Mouse (Mus musculus): ENCODE data around the gene Fat1. TPM values are rescaled to one million over a fixed set of nuclear protein-coding genes. Genes with fewer than 3 reads are reported as not detected.
A peak's percentile ranks its signal among the peaks of the same experiment; 100 is the strongest.

The Fat1 gene
- polyA plus RNA-seq, 1 experiment from 2014 or later = 8.6 TPM

- ATAC-seq (ENCODE audit: low FRiP score, low TSS enrichment) = no peak
These were observed 831 bp upstream of the Fat1 start for GRCm38 (mm10) chr8:44934416-44934815.

GRCm38 (mm10) chr8:44935741-44936140 is 494 bp downstream of the Fat1 start:
- Histone ChIP-seq H3K4me1 (replicated peaks; ENCODE audit: control insufficient read depth, insufficient read depth) (0 out of 2 replicates have a peak, but pooled peaks cover 2% of the 10 kb centered on the region), H3K4me2 (replicated peaks; ENCODE audit: low read depth) (peak overlapping the region; percentile 75), H3K27me3 (ENCODE audit: control insufficient read depth, insufficient read depth, low read length) (no peaks in the 10 kb centered on the region), H3K4me3 (ENCODE audit: low read depth, low read length) (peak overlapping the region; percentile 78), H3K9ac (ENCODE audit: low read length) (peak overlapping the region; percentile 72), H3K36me3 (ENCODE audit: control insufficient read depth, insufficient read depth, low read length) (no peaks in the 10 kb centered on the region), H3K27ac (replicated peaks) (peak overlapping the region; percentile 96), H3K9me3 (ENCODE audit: control insufficient read depth, low read length) (no peaks in the 10 kb centered on the region)
- under 1% methylated on average over 24 of the region's 24 CpGs for WGBS
- ATAC-seq (ENCODE audit: low FRiP score, low TSS enrichment) (peak; percentile 72), DNase-seq (ENCODE audit: low spot score) (peak; percentile 91)
- TF ChIP-seq EP300 (optimal IDR thresholded peaks at IDR 0.05) (no peak), CTCF (IDR thresholded peaks at IDR 0.05; ENCODE audit: low read depth) (peak; percentile 95)

More at GRCm38 (mm10) chr8:44934416-44934815, 831 bp upstream of the Fat1 start:
- no peak for TF ChIP-seq EP300 (optimal IDR thresholded peaks at IDR 0.05)
- peak overlapping the region; percentile 75 for H3K4me2 ChIP-seq (replicated peaks; ENCODE audit: low read depth)
- no peaks in the 10 kb centered on the region for H3K4me1 ChIP-seq (replicated peaks; ENCODE audit: control insufficient read depth, insufficient read depth)
- no peak for DNase-seq (ENCODE audit: low spot score)
- WGBS = 2% methylated on average over 13 of the region's 13 CpGs
- H3K36me3 ChIP-seq (ENCODE audit: control insufficient read depth, insufficient read depth, low read length) = no peaks in the 10 kb centered on the region
- peak overlapping the region; percentile 78 for H3K4me3 ChIP-seq (ENCODE audit: low read depth, low read length)
- H3K9me3 ChIP-seq (ENCODE audit: control insufficient read depth, low read length) = 0 out of 2 replicates have a peak, but pooled peaks cover 2% of the 10 kb centered on the region
- peak overlapping the region; percentile 96 for H3K27ac ChIP-seq (replicated peaks)
- no peaks in the 10 kb centered on the region for H3K27me3 ChIP-seq (ENCODE audit: control insufficient read depth, insufficient read depth, low read length)
- H3K9ac ChIP-seq (ENCODE audit: low read length) = peak overlapping the region; percentile 72

GRCm38 (mm10) chr8:44936481-44936961 is 1.3 kb downstream of the Fat1 start:
- TF ChIP-seq EP300 (optimal IDR thresholded peaks at IDR 0.05) (no peak), CTCF (IDR thresholded peaks at IDR 0.05; ENCODE audit: low read depth) (no peak)
- Histone ChIP-seq H3K4me2 (replicated peaks; ENCODE audit: low read depth) (peak overlapping the region; percentile 75), H3K4me1 (replicated peaks; ENCODE audit: control insufficient read depth, insufficient read depth) (0 out of 2 replicates have a peak, but pooled peaks cover 2% of the 10 kb centered on the region), H3K9ac (ENCODE audit: low read length) (peak overlapping the region; percentile 80), H3K4me3 (ENCODE audit: low read depth, low read length) (peak overlapping the region; percentile 78), H3K27ac (replicated peaks) (peak overlapping the region; percentile 83), H3K27me3 (ENCODE audit: control insufficient read depth, insufficient read depth, low read length) (no peaks in the 10 kb centered on the region), H3K36me3 (ENCODE audit: control insufficient read depth, insufficient read depth, low read length) (no peaks in the 10 kb centered on the region; the same call in 1 of the 2 replicates), H3K9me3 (ENCODE audit: control insufficient read depth, low read length) (no peaks in the 10 kb centered on the region)
- ATAC-seq (ENCODE audit: low FRiP score, low TSS enrichment) (no peak), DNase-seq (ENCODE audit: low spot score) (peak; percentile 26)
- WGBS = under 1% methylated on average over 16 of the region's 16 CpGs

- ATAC-seq (ENCODE audit: low FRiP score, low TSS enrichment) = no peak
These were observed 2.0 kb downstream of the Fat1 start for GRCm38 (mm10) chr8:44937141-44937825.

GRCm38 (mm10) chr8:44937905-44938642 is 2.8 kb downstream of the Fat1 start:
- no peak for TF ChIP-seq EP300 (optimal IDR thresholded peaks at IDR 0.05)
- TF ChIP-seq CTCF (IDR thresholded peaks at IDR 0.05; ENCODE audit: low read depth) = peak; percentile 46
- Histone ChIP-seq H3K9me3 (ENCODE audit: control insufficient read depth, low read length) (no peaks in the 10 kb centered on the region), H3K27ac (replicated peaks) (peak overlapping the region; percentile 83), H3K4me1 (replicated peaks; ENCODE audit: control insufficient read depth, insufficient read depth) (0 out of 2 replicates have a peak, but pooled peaks cover 2% of the 10 kb centered on the region), H3K4me3 (ENCODE audit: low read depth, low read length) (peak overlapping the region; percentile 78), H3K27me3 (ENCODE audit: control insufficient read depth, insufficient read depth, low read length) (no peaks in the 10 kb centered on the region), H3K36me3 (ENCODE audit: control insufficient read depth, insufficient read depth, low read length) (peaks cover 2% of the 10 kb centered on the region; the same call in 1 of the 2 replicates), H3K9ac (ENCODE audit: low read length) (peak overlapping the region; percentile 80), H3K4me2 (replicated peaks; ENCODE audit: low read depth) (peak overlapping the region; percentile 75)
- under 1% methylated on average over 67 of the region's 87 CpGs for WGBS
- peak; percentile 95 for DNase-seq (ENCODE audit: low spot score)
- peak; percentile 90 for ATAC-seq (ENCODE audit: low FRiP score, low TSS enrichment)

More at GRCm38 (mm10) chr8:44937141-44937825, 2.0 kb downstream of the Fat1 start:
- H3K4me1 ChIP-seq (replicated peaks; ENCODE audit: control insufficient read depth, insufficient read depth) = 0 out of 2 replicates have a peak, but pooled peaks cover 2% of the 10 kb centered on the region
- peak overlapping the region; percentile 78 for H3K4me3 ChIP-seq (ENCODE audit: low read depth, low read length)
- peak overlapping the region; percentile 75 for H3K4me2 ChIP-seq (replicated peaks; ENCODE audit: low read depth)
- WGBS = under 1% methylated on average over 34 of the region's 34 CpGs
- peak overlapping the region; percentile 80 for H3K9ac ChIP-seq (ENCODE audit: low read length)
- DNase-seq (ENCODE audit: low spot score) = peak; percentile 82
- H3K27me3 ChIP-seq (ENCODE audit: control insufficient read depth, insufficient read depth, low read length) = no peaks in the 10 kb centered on the region
- no peaks in the 10 kb centered on the region; the same call in 1 of the 2 replicates for H3K36me3 ChIP-seq (ENCODE audit: control insufficient read depth, insufficient read depth, low read length)
- TF ChIP-seq CTCF (IDR thresholded peaks at IDR 0.05; ENCODE audit: low read depth) (peak; percentile 73), EP300 (optimal IDR thresholded peaks at IDR 0.05) (no peak)
- peak overlapping the region; percentile 83 for H3K27ac ChIP-seq (replicated peaks)
- no peaks in the 10 kb centered on the region for H3K9me3 ChIP-seq (ENCODE audit: control insufficient read depth, low read length)

Data from stomach, postnatal 0 days (tissue).